In the genomic region with DNA sequence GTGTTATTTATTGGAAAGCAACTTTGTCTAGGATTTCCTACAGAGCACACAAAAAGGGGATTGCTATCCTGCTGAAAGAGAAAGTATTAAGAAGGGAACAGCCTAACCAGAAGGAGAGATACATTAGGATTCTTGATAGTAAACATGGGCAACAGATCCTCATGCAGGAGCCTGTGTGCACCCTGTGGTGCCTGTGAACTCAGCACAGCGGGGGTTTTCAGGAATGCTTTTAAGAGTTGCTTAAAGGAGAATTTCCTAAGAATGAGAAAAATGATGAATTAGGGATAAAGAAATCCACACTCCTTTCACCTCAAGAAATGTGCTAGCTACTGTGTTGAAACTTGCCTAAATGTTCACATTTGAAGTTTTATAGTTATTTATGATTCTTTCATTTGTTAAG, we compare ENCODE assay signal across 18 mouse cellular contexts.
DNase-seq lines count a peak whose midpoint lies in the region; ATAC-seq and TF ChIP-seq lines count a peak whose summit lies in the region.
"Had no signal": no experiment of that assay in that cellular context is flagged by ENCODE, and none has a peak within 500 bp of the region (broad histone marks: within the 10 kb centered on the region; RNA-seq: fewer than 3 reads in every experiment).

No protein-coding gene starts in this region.

- peak; percentile 1 for DNase-seq in forebrain, postnatal 0 days
- DNase-seq in brain, adult 2 months (ENCODE audit: low read depth, low spot score), result peak; percentile 38
- peak; percentile 15 for DNase-seq in cerebellum, adult 8-10 months
- DNase-seq in mesoderm, embryonic 11.5 days (ENCODE audit: low read depth, low spot score), result peak; percentile 22
- no peak for DNase-seq in thymus, postnatal 14 days
- no peak for DNase-seq in kidney, postnatal 25 days
- DNase-seq: adrenal gland, postnatal 25 days; kidney, adult 8-10 months; kidney, postnatal 4 days; layer of hippocampus, adult 9-11 months; lung, adult 18-20 months; right cerebral cortex, postnatal 25 days; thymus, adult 18-20 months had no signal

- no peak for TF ChIP-seq CTCF in forebrain, postnatal 0 days (IDR thresholded peaks at IDR 0.05; ENCODE audit: low read depth)

- ATAC-seq in forebrain, postnatal 0 days, result no peak
- ATAC-seq in forebrain, embryonic 13.5 days, result no peak

- H3K4me2 ChIP-seq in forebrain, postnatal 0 days (ENCODE audit: low read depth), result no peak overlapping the region
- no peak overlapping the region for H3K4me2 ChIP-seq in forebrain, embryonic 13.5 days
- H3K4me2 ChIP-seq: liver, embryonic 11.5 days; stomach, embryonic 15.5 days had no signal

- 10% methylated on average over 1 of the region's 1 CpGs for WGBS in forebrain, postnatal 0 days
- 8% methylated on average over 1 of the region's 1 CpGs for WGBS in forebrain, embryonic 13.5 days

- H3K9ac ChIP-seq in forebrain, postnatal 0 days, result no peak overlapping the region
- no peak overlapping the region for H3K9ac ChIP-seq in forebrain, embryonic 13.5 days
- H3K9ac ChIP-seq: stomach, embryonic 15.5 days had no signal

- H3K4me3 ChIP-seq in forebrain, postnatal 0 days (ENCODE audit: low read depth, low read length), result no peak overlapping the region
- no peak overlapping the region for H3K4me3 ChIP-seq in forebrain, embryonic 13.5 days
- H3K4me3 ChIP-seq: heart, embryonic 10.5 days; hindbrain, embryonic 10.5 days; stomach, embryonic 15.5 days had no signal

- H3K9me3 ChIP-seq in forebrain, postnatal 0 days (ENCODE audit: low read length), result no peaks in the 10 kb centered on the region
- no peaks in the 10 kb centered on the region; the same call in 1 of the 2 replicates for H3K9me3 ChIP-seq in forebrain, embryonic 13.5 days (replicated peaks)
- H3K9me3 ChIP-seq: heart, embryonic 10.5 days; hindbrain, embryonic 10.5 days; stomach, embryonic 15.5 days had no signal

- H3K4me1 ChIP-seq in forebrain, postnatal 0 days (ENCODE audit: insufficient read depth), result no peaks in the 10 kb centered on the region
- no peaks in the 10 kb centered on the region for H3K4me1 ChIP-seq in forebrain, embryonic 13.5 days
- H3K4me1 ChIP-seq: heart, embryonic 10.5 days; hindbrain, embryonic 10.5 days; stomach, embryonic 15.5 days had no signal

- H3K27me3 ChIP-seq in forebrain, postnatal 0 days (ENCODE audit: insufficient read depth, low read length), result no peaks in the 10 kb centered on the region
- H3K27me3 ChIP-seq in forebrain, embryonic 13.5 days, result no peaks in the 10 kb centered on the region
- H3K27me3 ChIP-seq: stomach, embryonic 15.5 days had no signal

- no peaks in the 10 kb centered on the region for H3K36me3 ChIP-seq in forebrain, postnatal 0 days (ENCODE audit: insufficient read depth)
- H3K36me3 ChIP-seq in forebrain, embryonic 13.5 days (ENCODE audit: poor library complexity, severe bottlenecking), result no peaks in the 10 kb centered on the region
- H3K36me3 ChIP-seq: heart, embryonic 10.5 days; hindbrain, embryonic 10.5 days; stomach, embryonic 15.5 days had no signal

- no peak overlapping the region for H3K27ac ChIP-seq in forebrain, postnatal 0 days (ENCODE audit: low read depth, low read length)
- no peak overlapping the region for H3K27ac ChIP-seq in forebrain, embryonic 13.5 days
- H3K27ac ChIP-seq: heart, embryonic 10.5 days; hindbrain, embryonic 10.5 days; stomach, embryonic 15.5 days had no signal

Comparison
In these comparisons a context has a peak if more than half of its experiments do, and no peak if none do; other contexts are left out.
1. DNase-seq: peak in forebrain, postnatal 0 days (single experiment), brain, adult 2 months (single experiment), cerebellum, adult 8-10 months (single experiment) and mesoderm, embryonic 11.5 days (single experiment); none in thymus, postnatal 14 days (single experiment) and kidney, postnatal 25 days (0 of 2).